Mouse (Mus musculus): ENCODE measurements around the gene Coro7. TPM values are rescaled to one million over a fixed set of nuclear protein-coding genes. Genes with fewer than 3 reads are reported as not detected.

The Coro7 gene
- 202 to 234 TPM (median 210 TPM) in 4 replicates for total RNA-seq (2023; ENCODE audit: inconsistent age)

DNA sequence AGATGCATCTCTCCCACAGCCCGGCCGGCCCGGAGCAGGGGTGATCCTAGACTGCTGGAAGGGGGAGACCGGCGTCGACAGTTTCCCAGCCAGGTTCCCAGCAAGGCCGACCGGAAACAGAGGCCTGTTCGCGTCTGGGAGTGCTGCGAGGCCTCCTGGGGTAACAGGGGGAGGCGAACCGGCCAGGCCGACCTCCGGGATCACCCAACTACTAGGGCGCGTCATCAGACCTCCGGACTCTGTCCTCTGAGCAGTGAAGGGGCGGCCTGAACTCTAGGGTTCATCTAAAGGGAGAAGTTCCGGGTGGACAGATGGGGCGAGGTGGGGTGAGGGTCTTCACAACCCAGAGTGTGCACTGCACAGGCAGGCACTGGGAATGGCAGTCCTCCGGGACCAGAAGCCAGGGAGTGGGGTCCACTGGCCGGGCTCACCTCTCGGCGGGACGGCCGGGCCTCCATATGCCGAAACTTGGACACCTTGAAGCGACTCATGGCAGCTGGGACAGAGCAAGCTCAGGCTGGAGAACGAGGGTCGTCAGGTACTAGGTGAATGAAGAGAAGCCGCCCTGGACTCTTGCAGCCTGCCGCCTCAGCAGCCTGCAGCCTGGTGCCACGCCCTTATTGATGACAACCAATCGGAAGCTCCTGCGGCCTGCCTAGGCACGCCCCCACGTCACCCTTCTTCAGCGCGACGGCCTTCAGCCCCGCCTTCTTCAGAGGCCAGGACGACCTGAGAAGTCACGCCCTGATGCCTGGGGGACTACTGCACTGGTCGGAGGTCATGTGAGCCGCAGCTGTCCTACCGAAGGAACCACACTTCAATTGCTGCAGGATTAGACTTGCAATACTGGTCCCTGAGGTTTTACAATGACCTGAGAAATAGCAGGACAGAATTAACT lies at the start of gene Coro7:
TSS of gene Coro7 (minus strand) at position 657 of the 898 bp plus-strand sequence.

DNA sequence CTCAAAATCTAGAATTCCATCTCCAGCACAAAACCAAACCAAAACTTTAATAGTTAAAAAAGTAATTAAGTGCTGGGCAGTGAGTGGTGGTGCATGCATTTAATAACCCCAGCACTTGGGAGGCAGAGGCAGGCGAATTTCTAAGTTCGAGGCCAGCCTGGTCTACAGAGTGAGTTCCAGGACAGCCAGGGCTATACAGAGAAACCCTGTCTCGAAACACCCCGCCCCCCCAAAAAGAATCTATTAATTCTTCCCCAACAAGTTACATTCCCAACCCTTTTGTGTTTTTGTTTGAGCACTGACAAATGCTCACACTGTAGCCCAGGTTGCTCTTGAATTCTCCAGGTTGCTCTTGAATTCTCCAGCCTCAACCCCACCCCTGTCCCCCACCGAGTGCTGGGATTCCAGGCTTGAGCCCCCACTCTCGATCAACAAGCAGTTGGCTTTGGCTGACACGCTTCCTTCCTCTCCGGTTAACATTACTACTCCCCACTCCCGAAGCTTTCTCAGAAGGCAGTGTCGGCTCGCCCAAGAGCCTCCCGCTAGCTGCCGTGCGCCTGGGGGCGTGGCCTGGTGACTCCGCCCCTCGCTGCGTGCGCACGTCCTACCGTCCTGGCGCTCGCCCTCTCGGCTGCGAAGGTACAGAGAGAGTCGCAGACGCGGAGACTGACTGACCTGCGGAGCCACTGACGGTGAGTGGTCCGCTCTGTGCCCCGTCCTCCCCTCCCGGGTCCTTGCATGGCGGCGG lies 46.4 kb upstream of the Coro7 start, which contains the start of gene Hmox2:
TSS of gene Hmox2 (plus strand) at position 582 of the 748 bp plus-strand sequence.

DNA sequence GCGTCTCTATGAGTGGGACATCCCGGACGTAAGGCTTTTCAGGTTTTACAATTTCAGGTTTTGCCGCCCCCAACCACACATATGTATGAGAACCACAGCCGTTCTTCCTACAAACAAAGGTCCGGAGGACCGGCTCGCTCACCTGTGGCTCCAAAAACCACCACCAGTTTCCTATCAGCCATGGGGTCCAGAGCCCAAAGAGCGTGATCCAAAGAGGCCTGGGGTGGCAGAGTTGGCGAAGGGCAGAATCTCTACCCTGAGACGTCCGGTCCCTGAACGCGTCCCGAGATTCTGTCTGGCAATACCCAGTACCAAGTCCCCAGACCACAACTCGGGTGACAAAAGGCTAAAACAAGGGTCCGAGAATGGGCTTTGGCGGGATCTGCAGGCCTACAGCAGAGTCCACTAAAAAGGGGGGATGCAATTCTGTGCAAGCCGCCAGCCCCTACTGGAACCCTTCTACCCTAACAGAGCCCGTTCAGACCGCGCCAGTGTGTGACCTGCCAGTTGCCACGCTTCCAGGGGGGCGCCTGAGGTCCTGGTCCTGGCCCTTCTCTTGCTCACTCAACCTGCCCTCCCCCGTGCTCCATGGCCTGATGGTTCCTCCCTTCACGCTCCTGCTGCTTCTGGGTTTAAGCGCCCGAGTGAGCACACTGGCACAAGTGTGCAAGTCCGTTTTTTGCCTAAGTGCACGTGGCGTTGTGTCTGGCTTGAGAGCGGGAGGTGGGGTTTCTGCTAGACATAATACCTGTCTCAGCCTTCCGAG lies 39.4 kb upstream of the Coro7 start, which contains the start of gene Nmral1:
TSS of gene Nmral1 (minus strand) at position 604 of the 766 bp plus-strand sequence.

DNA sequence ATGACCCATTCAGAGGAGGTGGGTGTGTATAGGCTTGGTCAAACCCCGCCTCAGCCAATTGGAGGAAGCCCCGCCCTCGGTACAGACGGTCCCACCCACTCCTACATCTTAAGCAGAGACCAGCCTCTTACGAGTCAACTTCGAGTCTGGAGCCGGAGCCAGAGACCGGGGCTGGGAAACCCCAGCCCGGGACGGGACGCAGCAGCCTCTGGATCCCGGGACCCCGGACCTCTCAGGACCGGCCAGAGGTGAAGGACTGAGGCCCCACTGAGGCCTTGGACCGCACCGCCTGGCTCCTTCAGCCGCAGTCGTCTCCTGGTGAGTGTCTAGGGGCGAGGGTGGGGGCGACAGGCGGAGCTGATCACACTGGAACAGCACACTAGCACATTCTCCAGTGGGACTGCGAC lies 39.7 kb downstream of the Coro7 start, which contains the start of the genes Vasn and Dnaja3:
TSS of gene Vasn (plus strand) at position 111 of the 407 bp plus-strand sequence.
TSS of gene Dnaja3 (plus strand) at position 159 of the 407 bp plus-strand sequence.

DNA sequence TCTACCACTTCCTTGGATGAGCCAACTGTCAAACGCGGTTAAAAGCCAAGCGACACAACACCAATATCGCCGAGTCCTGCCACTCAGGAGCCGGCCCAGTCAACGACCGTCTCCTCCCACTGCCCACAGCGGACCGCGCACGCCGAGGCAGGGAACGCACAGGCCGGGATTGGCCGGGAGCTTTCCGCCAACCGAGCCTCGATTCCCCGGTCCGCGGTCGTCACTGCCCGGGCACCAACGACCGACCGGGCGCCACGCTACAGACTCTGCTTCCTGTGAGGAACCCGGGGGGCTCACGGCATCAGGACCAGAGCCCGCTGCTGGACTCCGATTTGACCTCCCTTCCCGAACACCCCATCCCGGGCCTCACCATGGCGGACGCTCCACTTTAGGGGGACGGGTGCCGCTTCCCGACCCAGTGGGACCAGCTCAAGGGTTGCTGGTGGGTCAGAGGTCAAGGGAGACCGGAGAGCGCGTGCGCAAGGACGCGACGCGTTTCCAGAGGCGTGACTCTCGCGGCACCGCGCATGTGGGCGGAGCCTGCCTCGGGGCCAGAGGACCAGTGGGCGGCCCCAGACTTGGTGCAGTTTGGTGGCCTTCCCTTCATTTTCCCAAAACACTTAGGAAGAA lies 55.0 kb downstream of the Coro7 start, which contains the start of gene Pam16:
TSS of gene Pam16 (minus strand) at position 508 of the 630 bp plus-strand sequence.

DNA sequence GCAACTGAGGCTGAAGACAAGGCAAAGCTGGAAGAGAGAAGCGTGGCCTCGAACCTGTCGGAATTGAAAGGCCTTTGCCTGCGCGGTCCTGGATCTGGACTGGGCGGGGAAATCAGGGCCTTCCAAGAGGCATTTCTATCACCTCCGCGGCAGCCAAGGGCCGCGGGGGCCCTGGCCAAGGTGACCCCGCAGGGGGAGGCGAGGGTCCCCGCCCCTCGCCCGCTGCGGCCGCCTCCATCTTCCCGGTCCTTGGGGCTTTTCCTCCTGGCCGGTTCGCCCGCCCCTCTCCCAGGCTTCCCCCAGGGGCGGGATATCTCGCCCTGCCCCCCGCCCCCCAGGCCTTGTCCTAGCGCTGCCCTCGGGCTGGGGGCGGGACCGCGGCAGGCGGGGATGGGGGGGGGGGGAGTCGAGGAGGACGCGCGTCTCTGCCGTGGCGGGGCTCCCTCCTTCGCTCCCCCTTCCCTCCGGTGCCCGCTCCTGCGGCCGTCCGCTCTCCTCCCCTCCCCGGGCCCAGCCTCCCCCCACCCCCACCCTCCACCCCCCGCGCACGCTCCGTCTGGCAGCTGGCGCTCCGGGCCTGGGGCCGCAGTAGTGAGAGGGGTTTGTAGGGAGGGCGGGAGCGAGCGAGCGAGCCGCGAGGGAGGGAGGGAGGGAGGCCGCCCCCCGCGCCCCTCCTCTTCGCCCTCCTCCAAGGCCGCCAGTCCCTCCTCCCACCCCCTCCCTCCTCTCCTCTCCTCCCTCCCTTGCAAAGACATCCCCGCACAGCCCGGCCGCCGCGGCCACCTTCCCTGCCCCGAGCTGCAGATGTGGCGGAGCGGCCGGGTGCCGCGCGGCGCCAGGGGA lies 85.4 kb downstream of the Coro7 start, which contains the start of gene Glis2:
TSS of gene Glis2 (plus strand) at position 743 of the 843 bp plus-strand sequence.

Other genes starting within 250 kb of the Coro7 start
- 1.3 to 2.4 TPM (median 1.7 TPM) in 4 replicates for gene Srl, start 138.0 kb downstream of the Coro7 start, total RNA-seq (2023; ENCODE audit: inconsistent age)
- gene Tfap4, start 119.9 kb downstream of the Coro7 start, total RNA-seq (2023; ENCODE audit: inconsistent age): 9.7 to 12.9 TPM (median 11.3 TPM) in 4 replicates
- gene Glis2, start 85.1 kb downstream of the Coro7 start, total RNA-seq (2023; ENCODE audit: inconsistent age): 0.13 to 0.61 TPM (median 0.45 TPM) in 3 of 4 replicates, not detected in the other
- 35.3 to 46.5 TPM (median 42.0 TPM) in 4 replicates for gene Pam16, start 54.8 kb downstream of the Coro7 start, total RNA-seq (2023; ENCODE audit: inconsistent age)
- gene Vasn, start 39.8 kb downstream of the Coro7 start, total RNA-seq (2023; ENCODE audit: inconsistent age): 0.63 to 2.5 TPM (median 0.81 TPM) in 3 of 4 replicates, not detected in the other
- 30.1 to 34.1 TPM (median 31.9 TPM) in 4 replicates for gene Dnaja3, start 39.8 kb downstream of the Coro7 start, total RNA-seq (2023; ENCODE audit: inconsistent age)
- gene Nmral1, start 39.6 kb upstream of the Coro7 start, total RNA-seq (2023; ENCODE audit: inconsistent age): 10.6 to 12.9 TPM (median 11.6 TPM) in 4 replicates
- 47.7 to 55.4 TPM (median 53.2 TPM) in 4 replicates for gene Hmox2, start 46.6 kb upstream of the Coro7 start, total RNA-seq (2023; ENCODE audit: inconsistent age)
- 54.2 to 63.9 TPM (median 60.2 TPM) in 4 replicates for gene Cdip1, start 110.5 kb upstream of the Coro7 start, total RNA-seq (2023; ENCODE audit: inconsistent age)
- gene 4930562C15Rik, start 155.6 kb upstream of the Coro7 start, total RNA-seq (2023; ENCODE audit: inconsistent age): not detected in 4 replicates
- gene Ubald1, start 200.5 kb upstream of the Coro7 start, total RNA-seq (2023; ENCODE audit: inconsistent age): 173 to 195 TPM (median 185 TPM) in 4 replicates
- gene Mgrn1, start 206.5 kb upstream of the Coro7 start, total RNA-seq (2023; ENCODE audit: inconsistent age): 138 to 157 TPM (median 152 TPM) in 4 replicates